Mouse (Mus musculus) embryonic fibroblast, embryonic 13.5 days (primary cell): ENCODE data around the gene Pacrg.

Source experiments
- CTCF ChIP-seq: IDR thresholded peaks from 2 replicates; pipeline ENCODE4 v1.5.1; 2011; ENCODE audit warnings: mild to moderate bottlenecking, control low read depth, low read length, moderate library complexity, borderline replicate concordance; ENCODE audit not compliant: insufficient read depth
- POLR2A ChIP-seq: IDR thresholded peaks from 2 replicates; pipeline ENCODE4 v1.6.1; 2011; ENCODE audit warnings: low read depth, mild to moderate bottlenecking, control low read depth, low read length, moderate library complexity

DNA sequence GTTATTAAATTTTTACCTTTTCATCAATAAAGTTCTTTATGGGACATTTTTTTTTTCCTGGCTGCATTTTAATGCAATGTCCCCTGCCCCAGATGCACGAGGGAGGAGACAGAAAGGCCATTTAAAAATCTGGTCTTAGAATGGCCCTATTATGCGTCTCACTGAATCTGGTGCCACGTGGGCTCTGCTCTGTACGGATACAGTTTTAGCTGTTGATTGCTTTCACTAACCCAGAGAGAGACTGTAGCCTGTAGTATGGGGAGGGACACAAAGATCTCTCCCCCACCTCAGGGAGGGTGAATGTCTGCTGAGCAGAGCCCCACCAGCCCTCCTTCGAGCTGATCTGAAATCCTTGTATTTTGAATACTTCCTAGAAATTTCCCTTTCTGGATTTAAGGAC, 441.2 kb downstream of the Pacrg start:
- TF ChIP-seq CTCF (no peak), POLR2A (no peak)
